Mouse (Mus musculus) NIH3T3 (cell line): ENCODE measurements around the gene Gm16368.
"Not testable (repeated sequence)": the region's sequence is repeated elsewhere in the genome, so short reads cannot be mapped to it uniquely, and the experiment has no call there.

Experiments
- DNase-seq: peaks from one replicate; pipeline ENCODE4 v3.0.0-alpha.2; 2012; ENCODE audit warnings: low read depth

Gm16368 gene

GRCm38 (mm10) chr12:88083397-88083796, at the start of gene Gm16368:
Gene Gm16368, plus strand, starts transcription at chr12:88083697.
- not testable (repeated sequence) for DNase-seq

- not testable (repeated sequence) for DNase-seq
Observed at GRCm38 (mm10) chr12:88039062-88039461, 44.4 kb upstream of the Gm16368 start.

DNA sequence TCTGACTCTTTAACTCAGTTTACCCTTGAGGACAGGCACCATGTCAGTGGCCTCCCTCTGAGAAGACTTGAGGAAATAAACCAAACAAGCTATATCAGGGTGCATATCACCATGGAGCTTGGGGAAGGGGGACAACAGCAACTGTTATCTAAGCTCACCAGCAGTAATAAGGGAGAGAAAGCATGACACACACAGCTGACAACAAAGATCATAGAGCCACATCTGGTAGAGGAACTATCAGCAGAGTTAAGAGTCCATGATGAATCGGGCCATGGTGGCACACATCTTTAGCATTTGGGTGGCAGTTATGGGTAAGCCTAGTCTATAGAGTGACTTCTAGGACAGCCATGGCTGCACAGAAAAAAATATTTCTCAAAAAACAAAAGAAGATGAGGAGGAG, 43.8 kb upstream of the Gm16368 start:
- DNase-seq, result not testable (repeated sequence)

DNA sequence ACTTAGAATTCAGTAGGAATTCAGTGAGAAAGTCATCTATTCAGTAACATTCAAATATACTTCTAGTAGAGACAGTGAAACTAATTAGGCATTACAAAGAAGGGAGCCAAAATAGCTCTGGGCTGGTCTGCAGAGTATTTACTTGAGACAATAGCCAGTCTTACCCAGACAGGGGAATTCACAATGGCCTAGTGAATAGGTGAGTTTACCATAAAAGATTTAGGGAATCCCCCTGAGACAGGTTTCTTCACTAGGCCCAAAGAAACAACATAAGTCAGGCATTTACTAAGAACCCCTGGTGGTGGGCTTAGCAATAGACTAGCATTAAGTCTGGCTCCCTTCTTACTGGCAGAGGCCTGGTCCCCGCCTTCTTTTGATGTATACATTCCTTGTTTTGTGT, 38.3 kb upstream of the Gm16368 start:
- DNase-seq, result not testable (repeated sequence)
